Mouse (Mus musculus): Measurements from ENCODE around the gene Eftud2.

GRCm38 (mm10) chr11:102791682-102792445 is 88.9 kb downstream of the Eftud2 start:
- TF ChIP-seq CTCF (IDR thresholded peaks at IDR 0.05; ENCODE audit: borderline replicate concordance, insufficient read depth, low read depth, low read length) (no peak), POLR2A (IDR thresholded peaks at IDR 0.05; ENCODE audit: borderline replicate concordance, insufficient read depth, low read length) (no peak)
